Mouse (Mus musculus): ENCODE results near the gene Slc27a2. TPM values are rescaled to one million over a fixed set of nuclear protein-coding genes. Genes with fewer than 3 reads are reported as not detected.
A peak's percentile ranks its signal among the peaks of the same experiment; 100 is the strongest.

Gene Slc27a2
- total RNA-seq (2014; rRNA removed) = 4.4 and 6.9 TPM in 2 replicates
- 3.6 and 5.9 TPM in 2 replicates for polyA plus RNA-seq (2015; fragmentation: Nextera tagmentation; extraction: Ambion mirVana)

DNA sequence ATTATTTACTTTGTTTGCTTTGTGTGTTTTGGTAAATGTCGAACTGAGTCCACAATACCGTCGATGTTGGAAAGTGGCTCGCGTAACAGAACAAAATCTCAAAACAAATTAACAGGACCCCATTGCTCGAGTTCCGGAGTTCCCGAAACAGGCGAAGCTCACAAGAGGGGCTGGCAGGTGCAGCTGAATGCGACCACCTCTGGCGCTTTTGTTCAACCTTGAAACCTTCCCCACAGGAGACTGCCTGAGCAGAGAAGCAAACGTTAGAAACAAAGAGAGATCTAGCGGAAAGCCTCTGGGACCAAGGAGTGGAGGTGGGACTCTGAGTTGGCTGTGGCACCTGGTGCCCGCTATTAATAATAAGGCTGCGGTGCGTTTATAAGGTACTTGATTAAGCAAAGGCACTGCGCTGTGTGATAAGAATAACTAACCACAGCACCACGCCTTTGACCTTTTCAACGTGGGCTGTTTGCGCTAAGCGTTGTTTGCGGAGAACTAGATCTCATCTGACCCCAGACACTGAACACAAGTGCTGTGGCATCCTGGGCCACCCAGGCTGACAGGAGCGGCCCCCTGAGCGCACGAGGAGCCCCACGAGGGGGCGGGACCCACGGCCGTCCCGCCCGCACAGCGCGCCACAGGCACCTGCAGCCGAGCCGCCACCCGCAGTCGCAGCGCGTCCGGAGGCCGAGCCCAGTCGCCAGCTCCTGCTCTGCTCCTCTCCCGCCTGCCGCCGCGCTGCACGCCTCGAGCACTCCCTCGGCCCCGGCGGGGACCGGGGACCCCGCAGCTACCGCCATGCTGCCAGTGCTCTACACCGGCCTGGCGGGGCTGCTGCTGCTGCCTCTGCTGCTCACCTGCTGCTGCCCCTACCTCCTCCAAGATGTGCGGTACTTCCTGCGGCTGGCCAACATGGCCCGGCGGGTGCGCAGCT is at the start of gene Slc27a2:
Slc27a2 (plus strand) TSS at position 51 of the 934 bp plus-strand sequence.
- peak within 1 kb of the TSS; percentile 98 for H3K4me2 ChIP-seq (ENCODE audit: low read depth)
- no peak within 1 kb of the TSS for H3K27ac ChIP-seq (ENCODE audit: low read depth, low read length)
- DNase-seq (peak; percentile 59), ATAC-seq (peak; percentile 86)
- no peaks in the 10 kb centered on the region for H3K36me3 ChIP-seq (ENCODE audit: insufficient read depth)
- H3K9ac ChIP-seq = peak within 1 kb of the TSS; percentile 64
- H3K4me3 ChIP-seq (ENCODE audit: low read depth, low read length) = peak within 1 kb of the TSS; percentile 61
- no peaks in the 10 kb centered on the region for H3K9me3 ChIP-seq (ENCODE audit: low read length)
- no peak for TF ChIP-seq CTCF (IDR thresholded peaks at IDR 0.05; ENCODE audit: low read depth)
- 0 out of 2 replicates have a peak, but pooled peaks cover 3% of the 10 kb centered on the region for H3K4me1 ChIP-seq (ENCODE audit: insufficient read depth)
- peaks cover 23% of the 10 kb centered on the region for H3K27me3 ChIP-seq (ENCODE audit: insufficient read depth, low read length)
- under 1% methylated on average over 41 of the region's 61 CpGs for WGBS

DNA sequence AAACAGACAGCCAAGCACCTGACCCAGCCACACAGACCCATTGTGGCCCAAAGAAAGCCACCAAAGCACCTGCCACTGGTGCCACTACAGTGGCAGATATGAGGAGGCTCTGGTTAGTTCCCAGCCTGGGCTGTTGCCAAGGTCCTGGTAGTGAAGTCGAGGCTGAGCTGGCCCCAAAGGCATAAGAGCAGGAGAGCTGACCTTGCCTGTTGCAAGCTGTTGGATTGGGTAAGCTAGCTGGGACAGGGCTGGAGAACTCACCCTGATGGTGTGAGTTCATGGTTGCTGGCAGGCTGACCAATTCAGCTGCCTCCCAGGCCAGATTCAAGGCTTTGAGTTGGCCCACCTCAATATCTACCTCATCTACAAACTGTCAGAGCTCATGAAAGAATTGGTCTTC is 47.1 kb upstream of the Slc27a2 start:
- no peak overlapping the region for H3K4me3 ChIP-seq (ENCODE audit: low read depth, low read length)
- no peaks in the 10 kb centered on the region for H3K36me3 ChIP-seq (ENCODE audit: insufficient read depth)
- H3K27ac ChIP-seq (ENCODE audit: low read depth, low read length) = no peak overlapping the region
- DNase-seq (no peak), ATAC-seq (no peak)
- H3K9me3 ChIP-seq (ENCODE audit: low read length) = no peaks in the 10 kb centered on the region
- H3K4me1 ChIP-seq (ENCODE audit: insufficient read depth) = no peaks in the 10 kb centered on the region
- H3K9ac ChIP-seq = no peak overlapping the region
- H3K27me3 ChIP-seq (ENCODE audit: insufficient read depth, low read length) = no peaks in the 10 kb centered on the region
- WGBS = 67% methylated on average over 1 of the region's 1 CpGs
- no peak overlapping the region for H3K4me2 ChIP-seq (ENCODE audit: low read depth)
- no peak for TF ChIP-seq CTCF (IDR thresholded peaks at IDR 0.05; ENCODE audit: low read depth)

DNA sequence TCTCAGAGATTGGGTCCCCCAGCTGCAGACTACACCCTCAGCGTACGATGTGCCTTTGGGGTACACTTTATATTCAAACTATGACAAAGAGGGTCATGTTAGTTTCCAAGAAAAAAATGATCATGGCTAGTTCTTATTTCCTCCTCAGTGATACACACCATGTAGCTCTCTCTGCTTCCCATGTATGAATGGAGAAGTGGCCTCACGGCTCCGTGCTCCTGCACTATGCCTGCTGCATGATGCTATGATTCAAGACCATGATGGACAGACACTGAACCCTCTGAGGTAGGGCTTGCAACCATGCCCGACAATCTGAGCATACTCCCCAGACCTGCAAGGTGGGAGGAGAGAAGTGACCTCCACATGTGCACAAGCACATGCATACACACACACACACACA is 44.7 kb upstream of the Slc27a2 start:
- DNase-seq (no peak), ATAC-seq (no peak)
- H3K9me3 ChIP-seq (ENCODE audit: low read length) = no peaks in the 10 kb centered on the region
- no peak overlapping the region for H3K27ac ChIP-seq (ENCODE audit: low read depth, low read length)
- H3K9ac ChIP-seq = no peak overlapping the region
- H3K27me3 ChIP-seq (ENCODE audit: insufficient read depth, low read length) = no peaks in the 10 kb centered on the region
- H3K4me2 ChIP-seq (ENCODE audit: low read depth) = no peak overlapping the region
- no peak for TF ChIP-seq CTCF (IDR thresholded peaks at IDR 0.05; ENCODE audit: low read depth)
- no peaks in the 10 kb centered on the region for H3K36me3 ChIP-seq (ENCODE audit: insufficient read depth)
- no peaks in the 10 kb centered on the region for H3K4me1 ChIP-seq (ENCODE audit: insufficient read depth)
- no peak overlapping the region for H3K4me3 ChIP-seq (ENCODE audit: low read depth, low read length)
- WGBS = 87% methylated on average over 5 of the region's 5 CpGs

DNA sequence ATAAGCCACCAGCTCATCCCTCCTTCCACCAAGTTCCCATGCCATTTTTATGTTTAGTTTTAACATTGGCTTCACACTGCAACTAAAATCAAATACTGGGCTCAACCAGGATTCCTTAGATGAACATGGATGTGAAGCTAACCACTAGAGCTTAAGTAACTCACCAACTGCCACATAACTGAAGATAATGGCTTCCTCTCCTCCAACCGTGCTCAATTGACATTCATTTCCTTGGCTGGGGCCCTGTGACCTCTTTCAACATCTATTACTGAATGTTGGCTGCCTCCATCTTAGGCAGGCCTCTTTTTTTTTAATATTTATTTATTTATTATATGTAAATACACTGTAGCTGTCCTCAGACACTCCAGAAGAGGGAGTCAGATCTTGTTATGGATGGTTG is 44.0 kb upstream of the Slc27a2 start:
- H3K9ac ChIP-seq = no peak overlapping the region
- DNase-seq (no peak), ATAC-seq (no peak)
- no peaks in the 10 kb centered on the region for H3K27me3 ChIP-seq (ENCODE audit: insufficient read depth, low read length)
- H3K9me3 ChIP-seq (ENCODE audit: low read length) = no peaks in the 10 kb centered on the region
- no peaks in the 10 kb centered on the region for H3K4me1 ChIP-seq (ENCODE audit: insufficient read depth)
- no peak for TF ChIP-seq CTCF (IDR thresholded peaks at IDR 0.05; ENCODE audit: low read depth)
- no peak overlapping the region for H3K4me2 ChIP-seq (ENCODE audit: low read depth)
- H3K4me3 ChIP-seq (ENCODE audit: low read depth, low read length) = no peak overlapping the region
- H3K36me3 ChIP-seq (ENCODE audit: insufficient read depth) = no peaks in the 10 kb centered on the region
- whole genome bisulfite sequencing = 59% methylated on average over 1 of the region's 1 CpGs
- no peak overlapping the region for H3K27ac ChIP-seq (ENCODE audit: low read depth, low read length)

GRCm38 (mm10) chr2:126515069-126515826 is 37.0 kb upstream of the Slc27a2 start:
- Histone ChIP-seq H3K9ac (no peak overlapping the region), H3K4me1 (ENCODE audit: insufficient read depth) (no peaks in the 10 kb centered on the region), H3K36me3 (ENCODE audit: insufficient read depth) (no peaks in the 10 kb centered on the region), H3K4me3 (ENCODE audit: low read depth, low read length) (no peak overlapping the region), H3K27me3 (ENCODE audit: insufficient read depth, low read length) (no peaks in the 10 kb centered on the region), H3K27ac (ENCODE audit: low read depth, low read length) (no peak overlapping the region), H3K4me2 (ENCODE audit: low read depth) (no peak overlapping the region), H3K9me3 (ENCODE audit: low read length) (no peaks in the 10 kb centered on the region)
- ATAC-seq (no peak), DNase-seq (no peak)
- no peak for TF ChIP-seq CTCF (IDR thresholded peaks at IDR 0.05; ENCODE audit: low read depth)
- 78% methylated on average over 6 of the region's 6 CpGs for WGBS

DNA sequence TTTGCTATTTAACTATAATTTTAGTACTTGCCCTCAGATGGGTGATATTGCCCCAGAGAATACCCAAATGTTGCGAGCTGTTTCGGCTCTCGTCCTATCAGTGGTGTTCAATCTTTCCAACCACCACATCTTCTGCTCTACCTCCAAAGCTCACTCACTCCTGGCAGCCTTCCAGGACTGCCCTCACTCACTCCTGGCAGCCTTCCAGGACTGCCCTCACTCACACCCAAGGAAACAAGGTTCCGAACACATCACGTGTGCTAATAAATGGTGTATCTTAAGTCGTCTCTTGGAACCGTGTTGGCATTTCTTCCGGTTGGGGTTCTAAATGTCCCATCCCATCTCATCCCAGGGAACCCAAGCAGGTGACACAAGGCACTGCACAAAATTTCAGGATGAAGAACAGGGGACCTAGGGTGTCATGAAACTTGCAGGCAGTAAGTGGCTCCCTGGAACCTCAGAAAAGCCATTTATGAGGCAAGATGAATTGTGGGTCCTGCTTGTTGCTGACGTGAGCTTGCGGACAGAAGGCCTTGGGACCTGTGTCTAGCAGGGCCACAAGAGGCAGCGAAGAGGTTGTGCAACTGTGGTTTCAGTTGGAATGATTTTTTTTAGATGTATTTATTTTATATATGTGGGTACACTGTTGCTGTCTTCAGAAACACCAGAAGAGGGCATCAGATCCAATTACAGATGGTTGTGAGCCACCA is 32.2 kb upstream of the Slc27a2 start:
- Histone ChIP-seq H3K9ac (no peak overlapping the region), H3K4me1 (ENCODE audit: insufficient read depth) (no peaks in the 10 kb centered on the region), H3K27ac (ENCODE audit: low read depth, low read length) (no peak overlapping the region), H3K9me3 (ENCODE audit: low read length) (no peaks in the 10 kb centered on the region), H3K4me3 (ENCODE audit: low read depth, low read length) (no peak overlapping the region), H3K4me2 (ENCODE audit: low read depth) (no peak overlapping the region), H3K36me3 (ENCODE audit: insufficient read depth) (no peaks in the 10 kb centered on the region), H3K27me3 (ENCODE audit: insufficient read depth, low read length) (no peaks in the 10 kb centered on the region)
- peak; percentile 8; the same call in 1 of the 2 replicates for TF ChIP-seq CTCF (IDR thresholded peaks at IDR 0.05; ENCODE audit: low read depth)
- DNase-seq (no peak), ATAC-seq (peak; percentile 23; the same call in 1 of the 2 replicates)
- 73% methylated on average over 11 of the region's 11 CpGs for WGBS
